Mouse (Mus musculus) midbrain, embryonic 10.5 days (tissue): ENCODE measurements around the gene Sfxn4. TPM values are rescaled to one million over a fixed set of nuclear protein-coding genes. Genes with fewer than 3 reads are reported as not detected.

Experiments used
- DNase-seq: peaks from one replicate; pipeline ENCODE4 v3.0.0-alpha.2; 2017; ENCODE audit warnings: low spot score
- H3K27ac ChIP-seq: fragments of 300-500 bp; sonication (generic); replicated peaks from 2 replicates; pipeline ENCODE4 v1.5.1; 2016; ENCODE audit warnings: mild to moderate bottlenecking
- H3K27me3 ChIP-seq: fragments of 300-500 bp; sonication (generic); 2 replicates; pipeline ENCODE4 v1.6.1; 2016; ENCODE audit warnings: low read depth, mild to moderate bottlenecking; ENCODE audit not compliant: poor library complexity, severe bottlenecking
- H3K36me3 ChIP-seq: fragments of 300-500 bp; sonication (generic); 2 replicates; pipeline ENCODE4 v1.6.1; 2016; ENCODE audit warnings: mild to moderate bottlenecking, moderate library complexity
- H3K4me1 ChIP-seq: fragments of 300-500 bp; sonication (generic); 2 replicates; pipeline ENCODE4 v1.6.1; 2016
- H3K4me3 ChIP-seq: fragments of 300-500 bp; sonication (generic); 2 replicates; pipeline ENCODE4 v1.5.1; 2016; ENCODE audit warnings: mild to moderate bottlenecking, moderate library complexity
- H3K9me3 ChIP-seq: fragments of 300-500 bp; sonication (generic); replicated peaks from 2 replicates; pipeline ENCODE4 v1.6.1; 2016; ENCODE audit warnings: mild to moderate bottlenecking
- WGBS: fragments of 180-500 bp; shearing (Covaris S2); methylation state at CpG from one replicate; pipeline ENCODE4 v1.1.7; 2016; 5-methylcytosine and 5-hydroxymethylcytosine counted together
- polyA plus RNA-seq: library from polyadenylated mRNA; unstranded; fragments of >200 nt; fragmentation: Nextera tagmentation; extraction: Ambion mirVana; gene quantifications from 2 replicates; pipeline ENCODE4 v1.2.1, GENCODE M21; 2016

Gene Sfxn4
- polyA plus RNA-seq: 14.1 and 14.4 TPM in 2 replicates

- H3K9me3 ChIP-seq: no peaks in the 10 kb centered on the region
- H3K4me1 ChIP-seq: peaks cover 9% of the 10 kb centered on the region; the same call in 1 of the 2 replicates
- H3K36me3 ChIP-seq: peaks cover 34% of the 10 kb centered on the region
- DNase-seq: peak; percentile 90
- no peaks in the 10 kb centered on the region for H3K27me3 ChIP-seq
- H3K4me3 ChIP-seq: peak within 1 kb of the TSS; percentile 66
- H3K27ac ChIP-seq: peak within 1 kb of the TSS; percentile 85
- WGBS: 4% methylated on average over 30 of the region's 30 CpGs
Measured at GRCm38 (mm10) chr19:60860868-60861700, at the start of gene Sfxn4. TSS of gene Sfxn4 (minus strand) at chr19:60861479.

GRCm38 (mm10) chr19:60910304-60910703 is 49.0 kb upstream of the Sfxn4 start:
- DNase-seq: no peak
- H3K27ac ChIP-seq: no peak overlapping the region
- no peaks in the 10 kb centered on the region for H3K36me3 ChIP-seq
- no peaks in the 10 kb centered on the region for H3K9me3 ChIP-seq
- H3K4me1 ChIP-seq: no peaks in the 10 kb centered on the region
- no peak overlapping the region for H3K4me3 ChIP-seq
- H3K27me3 ChIP-seq: no peaks in the 10 kb centered on the region

GRCm38 (mm10) chr19:60905477-60905876 is 44.2 kb upstream of the Sfxn4 start:
- Histone ChIP-seq H3K27ac (no peak overlapping the region), H3K4me1 (no peaks in the 10 kb centered on the region), H3K4me3 (no peak overlapping the region), H3K9me3 (no peaks in the 10 kb centered on the region), H3K27me3 (no peaks in the 10 kb centered on the region), H3K36me3 (no peaks in the 10 kb centered on the region)
- 96% methylated on average over 5 of the region's 5 CpGs for WGBS
- no peak for DNase-seq

- Histone ChIP-seq H3K4me3 (no peak overlapping the region), H3K4me1 (no peaks in the 10 kb centered on the region), H3K9me3 (no peaks in the 10 kb centered on the region), H3K27ac (no peak overlapping the region), H3K36me3 (no peaks in the 10 kb centered on the region), H3K27me3 (no peaks in the 10 kb centered on the region)
- WGBS: 91% methylated on average over 1 of the region's 1 CpGs
- no peak for DNase-seq
Measured at GRCm38 (mm10) chr19:60903971-60904370, 42.7 kb upstream of the Sfxn4 start.

GRCm38 (mm10) chr19:60903139-60903538 is 41.9 kb upstream of the Sfxn4 start:
- no peak overlapping the region for H3K27ac ChIP-seq
- no peaks in the 10 kb centered on the region for H3K27me3 ChIP-seq
- no peaks in the 10 kb centered on the region for H3K4me1 ChIP-seq
- no peaks in the 10 kb centered on the region for H3K36me3 ChIP-seq
- H3K4me3 ChIP-seq: no peak overlapping the region
- 83% methylated on average over 1 of the region's 1 CpGs for WGBS
- DNase-seq: no peak
- no peaks in the 10 kb centered on the region for H3K9me3 ChIP-seq

- 32% methylated on average over 3 of the region's 3 CpGs for WGBS
- no peak for DNase-seq
Measured at GRCm38 (mm10) chr19:60895251-60895880, 34.1 kb upstream of the Sfxn4 start.

GRCm38 (mm10) chr19:60891934-60892547 is 30.8 kb upstream of the Sfxn4 start:
- Histone ChIP-seq H3K27ac (no peak overlapping the region), H3K4me1 (peaks cover 30% of the 10 kb centered on the region), H3K27me3 (no peaks in the 10 kb centered on the region), H3K36me3 (no peaks in the 10 kb centered on the region), H3K9me3 (no peaks in the 10 kb centered on the region), H3K4me3 (peak overlapping the region; percentile 87; the same call in 1 of the 2 replicates)
- peak; percentile 55 for DNase-seq
- 46% methylated on average over 1 of the region's 1 CpGs for WGBS

More at GRCm38 (mm10) chr19:60895251-60895880, 34.1 kb upstream of the Sfxn4 start:
- Histone ChIP-seq H3K4me3 (no peak overlapping the region), H3K36me3 (no peaks in the 10 kb centered on the region), H3K27me3 (no peaks in the 10 kb centered on the region), H3K4me1 (peaks cover 22% of the 10 kb centered on the region), H3K27ac (no peak overlapping the region), H3K9me3 (no peaks in the 10 kb centered on the region)

- Histone ChIP-seq H3K36me3 (no peaks in the 10 kb centered on the region), H3K4me1 (peaks cover 30% of the 10 kb centered on the region), H3K27ac (peak overlapping the region; percentile 98), H3K27me3 (no peaks in the 10 kb centered on the region), H3K4me3 (peak overlapping the region; percentile 87), H3K9me3 (no peaks in the 10 kb centered on the region)
- no peak for DNase-seq
- 9% methylated on average over 4 of the region's 5 CpGs for WGBS
Measured at GRCm38 (mm10) chr19:60891123-60891470, 29.8 kb upstream of the Sfxn4 start.

GRCm38 (mm10) chr19:60890391-60891122 is 29.3 kb upstream of the Sfxn4 start:
- Histone ChIP-seq H3K9me3 (no peaks in the 10 kb centered on the region), H3K36me3 (no peaks in the 10 kb centered on the region), H3K4me1 (peaks cover 30% of the 10 kb centered on the region), H3K27me3 (no peaks in the 10 kb centered on the region), H3K27ac (peak overlapping the region; percentile 98), H3K4me3 (peak overlapping the region; percentile 87)
- DNase-seq: no peak
- WGBS: under 1% methylated on average over 40 of the region's 41 CpGs

- WGBS: under 1% methylated on average over 55 of the region's 55 CpGs
- no peaks in the 10 kb centered on the region for H3K9me3 ChIP-seq
- no peaks in the 10 kb centered on the region for H3K27me3 ChIP-seq
- H3K27ac ChIP-seq: peak within 1 kb of the TSS; percentile 98
- H3K4me1 ChIP-seq: peaks cover 23% of the 10 kb centered on the region
- peak; percentile 92 for DNase-seq
- no peaks in the 10 kb centered on the region for H3K36me3 ChIP-seq
- H3K4me3 ChIP-seq: peak within 1 kb of the TSS; percentile 87
Measured at GRCm38 (mm10) chr19:60889714-60890315, 28.5 kb upstream of the Sfxn4 start, which contains the start of gene Grk5. TSS of gene Grk5 (plus strand) at chr19:60889749.

GRCm38 (mm10) chr19:60889101-60889713 is 27.9 kb upstream of the Sfxn4 start:
- no peaks in the 10 kb centered on the region for H3K36me3 ChIP-seq
- 3% methylated on average over 17 of the region's 17 CpGs for WGBS
- H3K4me1 ChIP-seq: peaks cover 23% of the 10 kb centered on the region
- DNase-seq: peak; percentile 59
- peak overlapping the region; percentile 87 for H3K4me3 ChIP-seq
- H3K9me3 ChIP-seq: no peaks in the 10 kb centered on the region
- H3K27ac ChIP-seq: peak overlapping the region; percentile 98
- H3K27me3 ChIP-seq: no peaks in the 10 kb centered on the region

- Histone ChIP-seq H3K27ac (no peak overlapping the region), H3K36me3 (no peaks in the 10 kb centered on the region), H3K4me1 (peaks cover 23% of the 10 kb centered on the region), H3K4me3 (no peak overlapping the region), H3K9me3 (no peaks in the 10 kb centered on the region), H3K27me3 (no peaks in the 10 kb centered on the region)
- WGBS: 84% methylated on average over 2 of the region's 2 CpGs
- DNase-seq: no peak
Measured at GRCm38 (mm10) chr19:60887637-60888036, 26.4 kb upstream of the Sfxn4 start.
